Comparison of ENCODE assay signal across 12 mouse cellular contexts in the genomic region with DNA sequence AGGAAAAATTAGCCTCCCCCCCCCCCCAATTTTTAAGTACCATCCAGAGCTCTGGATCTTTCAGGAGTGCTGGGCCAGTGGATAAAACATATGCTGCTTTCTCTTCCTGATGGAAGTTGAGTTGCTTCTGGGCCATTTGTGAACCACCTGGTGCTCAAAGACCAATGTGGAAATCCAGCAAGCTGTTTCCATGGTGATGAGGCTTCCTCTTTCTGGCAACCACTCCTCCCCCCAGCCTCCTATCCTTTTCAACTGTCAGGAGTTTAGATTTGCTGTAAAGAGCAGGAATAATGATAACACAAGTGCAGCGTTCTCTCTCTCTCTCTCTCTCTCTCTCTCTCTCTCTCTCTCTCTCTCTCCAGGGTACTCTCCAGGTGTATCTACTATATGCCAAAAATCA.
A peak's percentile ranks its signal among the peaks of the same experiment; 100 is the strongest.
DNase-seq lines count a peak whose midpoint lies in the region; ATAC-seq lines count a peak whose summit lies in the region.
"Had no signal": no experiment of that assay in that cellular context is flagged by ENCODE, and none has a peak within 500 bp of the region (broad histone marks: within the 10 kb centered on the region; RNA-seq: fewer than 3 reads in every experiment).

No protein-coding gene starts in this region.

- H3K9ac ChIP-seq in forebrain, embryonic 13.5 days, result no peak overlapping the region
- H3K9ac ChIP-seq: liver, embryonic 12.5 days had no signal

- WGBS in forebrain, embryonic 13.5 days, result 33% methylated on average over 1 of the region's 1 CpGs
- WGBS in forebrain, embryonic 10.5 days, result 67% methylated on average over 1 of the region's 1 CpGs

- no peaks in the 10 kb centered on the region for H3K36me3 ChIP-seq in forebrain, embryonic 13.5 days (ENCODE audit: poor library complexity, severe bottlenecking)
- no peaks in the 10 kb centered on the region for H3K36me3 ChIP-seq in forebrain, embryonic 10.5 days (replicated peaks)
- H3K36me3 ChIP-seq: liver, embryonic 12.5 days had no signal

- ATAC-seq in forebrain, embryonic 13.5 days, result peak; percentile 84
- ATAC-seq: inflammation-experienced regulatory T-cells, adult 6 months; liver, embryonic 12.5 days had no signal

- H3K27ac ChIP-seq in forebrain, embryonic 13.5 days, result no peak overlapping the region
- no peak overlapping the region for H3K27ac ChIP-seq in forebrain, embryonic 10.5 days
- H3K27ac ChIP-seq: liver, embryonic 12.5 days had no signal

- H3K9me3 ChIP-seq in forebrain, embryonic 13.5 days (replicated peaks), result no peaks in the 10 kb centered on the region
- no peaks in the 10 kb centered on the region for H3K9me3 ChIP-seq in forebrain, embryonic 10.5 days
- H3K9me3 ChIP-seq: liver, embryonic 12.5 days had no signal

- DNase-seq in forebrain, embryonic 10.5 days (ENCODE audit: extremely low spot score, low spot score), result no peak
- DNase-seq in right cerebral cortex, postnatal 10 days (ENCODE audit: low spot score in 2 of 2), result peak; percentile 60 to 80
- DNase-seq in right cerebral cortex, postnatal 14 days, result no peak
- peak; percentile 65 for DNase-seq in layer of hippocampus, adult 9-11 months
- DNase-seq in adrenal gland, postnatal 4 days (ENCODE audit: low spot score in 2 of 2), result no peak
- DNase-seq in gastrocnemius, postnatal 4 days (ENCODE audit: low spot score in 2 of 2), result no peak
- DNase-seq in thymus, postnatal 10 days (ENCODE audit: low spot score in 2 of 2), result no peak
- DNase-seq: thymus, postnatal 4 days had no signal

- no peaks in the 10 kb centered on the region for H3K27me3 ChIP-seq in forebrain, embryonic 13.5 days
- no peaks in the 10 kb centered on the region for H3K27me3 ChIP-seq in forebrain, embryonic 10.5 days (ENCODE audit: poor library complexity, severe bottlenecking)
- H3K27me3 ChIP-seq: liver, embryonic 12.5 days had no signal

- no peak overlapping the region for H3K4me2 ChIP-seq in forebrain, embryonic 13.5 days
- H3K4me2 ChIP-seq: heart, embryonic 11.5 days; liver, embryonic 12.5 days had no signal

- no peak overlapping the region for H3K4me3 ChIP-seq in forebrain, embryonic 13.5 days
- H3K4me3 ChIP-seq in forebrain, embryonic 10.5 days, result no peak overlapping the region
- H3K4me3 ChIP-seq: liver, embryonic 12.5 days had no signal

- peaks cover 7% of the 10 kb centered on the region; the same call in 1 of the 2 replicates for H3K4me1 ChIP-seq in forebrain, embryonic 13.5 days
- H3K4me1 ChIP-seq in forebrain, embryonic 10.5 days, result 0 out of 2 replicates have a peak, but pooled peaks cover 4% of the 10 kb centered on the region
- H3K4me1 ChIP-seq: liver, embryonic 12.5 days had no signal

Comparison
In these comparisons a context has a peak if more than half of its experiments do, and no peak if none do; other contexts are left out.
1. DNase-seq: peak in right cerebral cortex, postnatal 10 days (2 of 2) and layer of hippocampus, adult 9-11 months (single experiment); none in forebrain, embryonic 10.5 days (single experiment), right cerebral cortex, postnatal 14 days (single experiment), adrenal gland, postnatal 4 days (0 of 2), gastrocnemius, postnatal 4 days (0 of 2) and thymus, postnatal 10 days (0 of 2).